Mouse (Mus musculus) ovary, adult 18-20 months (tissue): ENCODE measurements at regions not wholly inside any gene's neighbourhood (a gene's known extent, or its start where the extent isn't known, plus 50 kb on each side); places are given as distances from the start of the nearest gene placed in this dataset.

Experiments
- DNase-seq: peaks from one replicate; pipeline ENCODE4 v3.0.0; 2022; ENCODE audit warnings: low spot score, mixed read lengths

DNA sequence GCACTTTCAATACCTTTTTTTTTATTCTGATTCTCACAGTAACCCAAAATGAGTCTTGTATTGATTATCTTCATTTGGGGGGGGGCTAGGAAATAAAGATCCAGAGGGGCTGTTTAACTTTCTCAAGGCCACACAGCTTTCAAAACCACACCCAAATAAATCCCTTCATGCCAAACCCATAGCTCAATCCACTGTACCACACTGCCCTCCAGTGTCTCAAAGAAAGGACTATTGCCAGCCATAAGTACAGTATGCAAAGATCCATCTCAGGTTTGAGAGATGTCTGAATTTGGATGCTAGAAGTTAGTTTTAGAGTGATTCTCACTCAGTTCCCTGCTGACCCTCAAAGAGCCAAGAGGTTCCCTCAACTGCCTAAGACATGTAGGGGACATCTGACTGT is 120.1 kb upstream of the Gm26657 start:
- no peak for DNase-seq

DNA sequence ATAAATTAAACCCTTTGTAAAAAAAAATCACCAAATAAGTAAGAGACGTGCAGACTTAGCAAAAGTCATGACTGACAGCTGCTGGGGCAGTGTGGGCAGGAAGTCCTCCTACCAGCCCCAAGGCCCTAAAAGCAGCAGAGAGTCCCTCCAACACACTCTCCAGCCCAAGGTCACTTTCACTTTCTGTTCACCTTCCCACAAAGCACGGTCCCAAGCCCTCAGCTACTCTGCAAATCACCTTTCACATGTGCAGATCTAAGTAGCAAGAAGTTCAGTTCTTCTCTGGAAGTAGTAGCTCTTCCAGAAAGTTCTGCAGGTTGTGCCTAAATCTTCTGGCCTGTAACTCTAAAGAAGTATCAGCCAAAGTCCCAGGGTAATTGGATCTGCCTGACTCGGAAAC is 120.8 kb upstream of the Gm26657 start:
- DNase-seq, result no peak

DNA sequence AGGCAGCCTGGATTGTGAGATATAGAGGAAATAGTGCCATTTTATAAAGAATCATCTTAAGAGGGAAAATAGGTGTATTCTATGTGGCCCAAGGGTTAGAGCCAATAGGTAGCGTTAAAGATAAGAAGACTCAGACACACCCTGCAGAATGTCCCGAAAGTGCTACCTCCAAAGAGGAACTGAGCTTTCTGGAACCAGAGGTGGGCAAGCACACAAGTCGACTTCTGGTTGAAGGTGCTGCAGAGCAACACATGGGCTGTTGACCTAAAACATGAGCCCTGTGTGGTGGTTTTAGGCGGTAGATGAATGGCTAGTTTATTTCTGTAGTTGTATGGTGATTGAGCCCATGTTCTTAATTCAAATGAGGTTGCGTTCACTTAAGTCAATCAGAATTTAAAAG is 121.4 kb upstream of the Gm26657 start:
- no peak for DNase-seq

DNA sequence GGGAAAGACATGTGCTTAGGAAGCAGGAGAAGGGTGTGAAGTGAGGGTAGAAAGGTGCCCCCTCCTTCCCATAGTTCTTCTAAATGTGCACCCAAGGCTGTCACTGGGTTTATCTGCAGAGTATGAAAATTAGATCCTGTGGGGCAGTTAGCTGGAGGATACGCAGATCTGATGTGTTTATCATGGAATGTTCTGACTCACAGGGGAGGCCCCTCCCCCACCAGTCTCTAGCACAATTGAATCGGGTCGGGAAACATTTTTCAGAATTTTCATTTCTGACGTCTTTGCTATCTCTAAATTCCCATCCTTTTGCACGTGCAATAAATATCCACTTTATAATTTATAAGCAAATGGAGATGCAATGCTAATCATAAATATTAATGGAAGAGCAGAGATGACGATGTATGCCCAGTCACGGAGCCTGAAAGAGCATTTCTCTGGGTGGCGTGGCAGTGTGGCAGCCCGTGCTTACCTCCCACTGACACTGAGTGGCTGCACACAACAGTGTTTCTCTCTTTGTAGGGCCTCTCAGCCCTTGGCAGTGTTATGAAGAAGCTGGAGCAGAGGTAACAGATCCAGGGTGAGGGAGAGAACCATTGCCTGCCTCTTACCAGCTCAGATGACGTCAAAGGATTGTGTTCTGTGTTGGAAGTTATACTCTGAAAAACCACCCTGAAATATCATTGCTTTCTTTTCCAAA is 122.1 kb upstream of the Gm26657 start:
- no peak for DNase-seq

DNA sequence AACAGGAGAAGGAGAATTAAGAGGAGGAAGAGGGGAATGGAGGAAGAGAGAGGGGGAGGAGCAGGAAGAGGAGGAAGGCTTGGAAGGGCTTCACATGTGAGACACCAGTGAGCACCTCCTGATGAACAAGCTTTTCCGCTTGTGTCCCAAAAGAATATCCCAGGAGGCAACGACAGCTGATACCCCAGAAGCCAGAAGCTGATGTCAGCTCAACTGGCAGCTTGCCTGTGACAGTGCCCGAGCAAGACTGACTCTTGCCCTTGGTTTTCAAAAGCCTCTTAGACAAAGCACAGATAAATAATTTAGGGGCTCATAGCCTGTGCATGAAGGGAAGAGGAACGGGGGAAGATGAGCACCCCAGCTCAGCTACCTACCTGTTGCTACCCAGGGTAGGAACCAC is 127.5 kb upstream of the Gm26657 start:
- DNase-seq, result no peak

DNA sequence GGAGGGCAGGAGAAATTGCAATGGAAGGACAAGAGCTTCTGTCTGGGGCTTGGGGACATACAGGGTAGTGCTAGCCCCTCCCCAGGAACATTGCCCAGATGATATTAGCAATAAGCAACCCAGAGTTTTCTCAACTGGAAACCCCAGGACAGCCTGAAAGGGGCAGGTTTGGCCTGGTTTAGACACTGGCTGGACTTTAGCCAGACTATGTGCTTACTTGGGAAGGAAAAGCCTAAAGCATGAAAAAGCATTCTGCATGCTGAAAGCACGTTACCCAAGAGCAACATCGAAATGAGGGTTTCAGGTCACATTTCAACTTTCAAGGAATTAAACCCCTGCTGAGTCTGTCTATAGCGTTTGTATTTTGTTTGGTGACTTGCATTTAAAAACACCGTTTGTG is 128.1 kb upstream of the Gm26657 start:
- no peak for DNase-seq

DNA sequence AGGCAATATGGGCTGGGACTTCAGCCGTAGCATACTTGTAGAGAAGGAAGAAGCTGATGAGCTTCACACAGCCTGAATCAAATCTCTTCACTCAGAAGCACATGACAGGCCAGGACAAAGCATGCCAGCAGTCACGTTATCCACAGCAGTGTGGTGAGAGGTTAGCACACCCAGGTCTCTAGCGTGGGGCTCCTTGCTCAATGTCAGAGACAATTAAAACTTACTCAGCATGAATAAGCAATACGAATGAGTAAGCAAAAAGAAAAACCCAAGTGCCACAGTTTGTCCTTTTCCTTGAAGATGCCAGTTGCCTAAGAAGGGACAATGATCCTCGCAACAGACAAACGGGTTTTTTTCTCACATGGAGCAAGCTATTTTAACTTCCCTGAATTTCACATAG is 129.6 kb upstream of the Gm26657 start:
- DNase-seq, result no peak

DNA sequence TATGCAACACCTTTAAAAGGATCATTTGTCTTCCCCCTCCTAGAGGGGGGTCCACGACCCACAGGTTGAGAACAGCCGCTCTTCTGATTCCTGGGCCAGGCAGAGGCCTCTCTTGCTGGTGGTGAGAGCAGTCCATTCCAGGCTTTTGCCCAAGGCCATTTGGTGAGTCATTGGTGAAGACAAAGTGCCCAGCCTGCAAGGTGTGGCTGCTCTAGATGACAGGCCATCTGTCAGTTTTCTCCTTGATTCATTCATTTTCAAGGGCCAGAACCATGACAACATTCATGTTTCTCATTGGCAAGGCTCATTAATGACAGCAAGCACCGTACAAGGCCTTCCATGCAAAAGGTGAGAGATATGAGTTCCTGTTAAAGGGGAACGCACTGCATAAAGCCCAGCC is 131.2 kb upstream of the Gm26657 start:
- no peak for DNase-seq

DNA sequence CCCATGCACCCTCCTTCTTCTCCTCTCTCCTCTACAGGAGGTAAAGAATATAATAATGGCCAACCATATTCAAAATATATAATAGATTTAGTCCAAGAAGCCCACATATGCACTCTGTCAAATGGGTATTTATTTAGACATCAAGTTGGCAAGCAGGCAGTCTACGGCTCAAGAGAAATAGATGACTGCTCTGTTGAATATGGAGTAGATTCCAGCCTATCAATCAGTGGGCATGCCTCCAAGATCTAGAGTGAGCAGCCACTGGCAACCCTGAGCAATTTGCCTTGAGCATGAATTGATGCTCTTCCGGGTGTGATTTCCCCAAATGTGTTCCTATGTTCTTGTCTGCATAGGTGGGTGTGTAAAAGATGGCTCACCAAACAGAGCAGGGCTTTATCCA is 141.5 kb upstream of the Gm26657 start:
- DNase-seq, result no peak

DNA sequence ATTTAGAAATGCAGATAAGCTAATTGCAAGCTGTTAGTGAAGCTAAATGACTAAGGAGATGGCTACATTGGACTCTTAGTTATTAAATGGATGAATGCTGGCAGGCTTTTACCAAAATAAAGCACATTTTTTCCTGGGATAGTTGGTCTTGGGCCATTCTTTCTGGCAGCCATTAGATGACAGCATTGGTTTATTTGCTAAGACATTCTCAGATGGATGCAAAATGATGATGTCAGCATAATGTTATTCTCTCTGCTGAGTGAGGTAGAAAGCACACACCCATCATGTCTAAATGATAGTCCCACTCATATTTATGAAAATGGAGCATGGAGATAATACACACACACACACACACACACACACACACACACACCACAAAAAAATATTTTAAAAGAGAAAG is 141.9 kb upstream of the Gm26657 start:
- DNase-seq, result no peak

DNA sequence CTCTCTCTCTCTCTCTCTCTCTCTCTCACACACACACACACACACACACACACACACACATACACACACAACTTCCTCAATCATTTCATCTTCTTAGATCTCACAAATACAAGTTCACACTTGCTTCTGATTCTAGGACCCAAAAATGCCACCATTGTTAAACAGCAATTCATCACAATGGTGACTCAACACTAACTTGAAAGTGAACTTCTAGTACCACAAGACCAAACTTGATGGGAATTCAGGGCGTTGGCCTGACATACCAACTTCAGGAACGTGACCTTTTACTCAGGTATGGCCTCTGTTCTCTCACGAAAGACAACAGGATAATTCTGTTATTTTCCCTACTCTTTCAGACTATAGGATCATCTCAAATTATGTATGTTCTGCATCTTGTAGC is 157.5 kb upstream of the Gm26657 start:
- DNase-seq, result no peak

DNA sequence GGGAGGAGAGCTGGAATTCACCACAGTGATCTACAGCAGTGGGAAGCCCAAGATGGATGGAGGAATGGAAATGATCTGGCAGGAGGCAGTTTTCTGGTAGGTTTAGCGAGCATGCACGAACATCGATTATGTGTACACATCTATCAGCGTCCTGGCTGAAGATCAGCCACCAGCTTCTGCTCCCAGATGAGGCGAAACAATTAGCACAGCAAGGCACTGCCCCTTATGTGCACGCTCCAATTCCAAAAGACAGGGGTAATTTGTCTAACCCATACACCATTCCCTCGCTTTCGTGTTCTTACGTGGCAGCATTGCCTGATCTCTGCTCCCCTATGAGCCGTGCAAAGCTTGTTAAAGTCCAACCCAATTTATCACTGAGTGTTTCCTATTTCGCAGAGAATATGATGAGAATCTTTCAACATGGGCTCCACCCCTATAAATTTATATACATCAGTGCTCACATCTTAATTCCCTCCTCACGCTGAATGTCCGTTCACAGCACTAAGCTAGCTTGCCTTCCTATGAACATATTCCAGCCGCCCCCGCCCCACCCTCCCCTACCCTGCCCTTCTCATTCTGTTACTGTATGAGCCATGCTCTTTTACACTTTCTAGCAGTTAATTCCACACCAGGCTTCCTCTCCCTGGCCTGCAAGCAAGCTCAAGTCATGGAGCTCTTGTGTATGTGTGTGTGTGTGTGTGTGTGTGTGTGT is 162.9 kb upstream of the Gm26657 start:
- DNase-seq, result no peak

DNA sequence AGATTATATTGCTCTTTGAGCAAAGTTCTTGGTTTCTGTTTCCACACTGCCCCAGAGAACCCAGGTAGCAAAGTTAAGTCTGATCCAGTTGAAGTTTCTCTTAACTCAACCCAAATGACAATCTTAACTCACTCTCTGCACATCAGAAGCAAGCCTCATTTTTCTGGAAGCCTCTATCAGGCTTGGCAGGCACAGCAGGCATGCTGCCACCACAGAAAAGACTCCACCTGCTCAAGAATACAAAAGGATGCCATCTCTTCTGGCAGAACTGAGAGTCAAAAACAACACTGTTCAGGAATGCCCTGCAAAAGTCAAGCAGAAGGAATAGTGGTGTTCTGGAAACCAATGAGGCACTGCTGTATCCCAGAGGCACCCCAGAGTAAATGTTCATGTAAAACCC is 187.7 kb upstream of the Gm26657 start:
- no peak for DNase-seq

DNA sequence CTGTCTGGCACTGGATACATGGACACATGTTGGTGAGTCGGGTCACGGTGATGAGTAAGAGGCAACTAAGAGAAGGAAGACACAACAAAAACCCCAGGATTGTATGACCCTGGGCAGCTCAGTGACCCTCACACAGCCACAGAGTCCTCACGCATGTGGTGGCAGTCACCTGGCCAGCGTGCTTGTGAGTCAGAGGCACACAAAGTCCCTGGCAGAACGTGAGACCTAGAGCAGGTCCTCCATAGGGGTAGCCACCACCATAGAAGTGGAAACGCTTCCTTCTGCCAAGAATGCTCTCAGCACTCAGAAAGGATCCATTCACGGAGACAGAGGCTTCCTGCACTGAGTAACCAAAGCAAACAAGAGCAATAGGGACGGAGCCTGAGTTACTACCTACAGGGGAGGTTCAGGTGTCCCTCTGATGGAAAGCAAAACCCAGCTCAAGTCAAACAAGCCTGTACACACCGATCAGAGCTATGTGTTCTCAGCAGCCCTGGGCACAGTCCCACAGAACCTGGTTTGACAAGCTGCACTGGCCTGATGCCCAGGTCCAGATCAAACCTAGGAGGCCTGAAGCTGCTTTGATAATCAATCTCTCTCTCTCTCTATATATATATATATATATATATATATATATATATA is 206.4 kb upstream of the Gm26657 start:
- DNase-seq, result no peak

DNA sequence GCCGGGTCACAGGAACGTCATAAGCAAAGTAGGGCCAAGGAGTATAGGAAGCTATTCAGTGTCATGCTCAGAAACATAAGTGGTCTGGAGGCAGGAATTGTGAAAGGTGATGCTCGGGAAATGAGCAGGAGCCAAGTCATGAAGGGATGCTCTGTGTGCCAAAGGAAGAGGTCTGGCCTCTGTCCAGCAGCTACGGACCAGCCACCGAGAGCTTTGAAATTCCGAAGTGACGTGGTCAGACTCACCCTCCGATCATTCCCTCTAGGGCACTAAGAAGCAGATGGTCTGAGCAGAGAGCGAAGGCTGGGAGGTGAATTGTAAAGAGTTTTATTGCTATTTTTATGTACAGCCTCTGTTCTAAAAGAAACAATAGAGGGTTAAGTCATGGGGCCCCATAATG is 206.9 kb upstream of the Gm26657 start:
- no peak for DNase-seq

DNA sequence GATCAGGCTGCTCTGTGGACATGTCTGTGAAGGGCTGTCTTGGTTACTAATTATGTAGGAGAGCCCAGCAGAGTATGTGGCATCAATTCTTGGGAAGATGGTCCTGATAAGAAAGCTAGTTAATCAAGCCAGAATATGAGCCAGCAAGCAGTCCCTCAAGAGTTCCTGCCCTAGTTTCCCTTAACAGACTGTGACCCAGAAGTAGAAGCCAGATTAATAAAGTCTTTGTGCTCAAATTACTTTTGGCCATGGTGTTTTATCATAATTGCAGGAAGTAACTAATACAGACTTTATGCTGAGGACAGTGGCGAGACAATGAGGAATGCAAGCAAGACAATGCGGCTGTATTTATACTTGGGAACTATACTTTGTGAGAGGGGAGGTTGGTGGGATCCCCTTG is 211.3 kb upstream of the Gm26657 start:
- no peak for DNase-seq

DNA sequence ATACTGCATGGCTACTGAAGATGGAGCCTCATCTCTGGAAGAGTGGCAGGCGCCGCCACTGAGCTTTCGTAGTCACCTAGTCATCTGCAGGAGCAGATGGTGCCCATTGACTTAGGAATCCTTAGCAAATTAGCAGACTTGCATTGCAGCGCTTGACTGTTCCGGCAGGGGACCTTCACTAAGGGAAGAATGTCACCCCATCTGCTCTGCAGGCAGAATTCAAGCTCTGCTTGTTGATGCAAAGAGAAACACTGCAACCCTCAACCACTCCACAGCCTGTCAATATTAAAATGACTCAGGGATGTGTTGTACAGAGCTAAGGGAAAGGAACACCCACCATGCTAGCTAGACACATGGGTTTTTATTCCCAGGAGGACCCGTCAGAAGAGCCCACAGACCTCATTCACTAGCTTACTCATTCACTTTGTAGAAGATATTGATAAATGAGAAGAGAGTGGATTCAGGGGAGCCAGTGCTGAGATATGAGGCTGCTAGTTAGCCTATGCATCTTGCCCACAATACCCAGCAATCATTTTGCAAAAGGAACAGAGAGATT is 215.4 kb upstream of the Gm26657 start:
- DNase-seq, result no peak

DNA sequence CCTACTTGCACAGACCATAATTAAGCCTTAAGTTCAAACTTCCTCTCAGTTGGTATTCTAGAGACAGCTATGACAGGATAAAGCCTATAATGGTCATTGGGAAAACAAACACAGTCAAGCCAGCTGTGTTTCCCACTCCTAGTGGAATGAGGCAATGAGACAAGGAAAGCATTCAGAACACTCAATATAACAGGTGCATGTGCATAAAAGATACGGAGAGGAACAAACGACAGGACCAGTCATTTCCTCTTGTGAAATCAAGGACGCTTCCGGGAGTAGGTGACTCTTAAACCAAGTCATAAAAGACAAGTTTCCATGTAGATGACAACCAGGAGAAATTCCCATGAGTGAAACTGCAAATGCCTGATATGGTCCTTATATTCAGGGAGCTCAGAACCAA is 232.1 kb upstream of the Gm26657 start:
- no peak for DNase-seq

DNA sequence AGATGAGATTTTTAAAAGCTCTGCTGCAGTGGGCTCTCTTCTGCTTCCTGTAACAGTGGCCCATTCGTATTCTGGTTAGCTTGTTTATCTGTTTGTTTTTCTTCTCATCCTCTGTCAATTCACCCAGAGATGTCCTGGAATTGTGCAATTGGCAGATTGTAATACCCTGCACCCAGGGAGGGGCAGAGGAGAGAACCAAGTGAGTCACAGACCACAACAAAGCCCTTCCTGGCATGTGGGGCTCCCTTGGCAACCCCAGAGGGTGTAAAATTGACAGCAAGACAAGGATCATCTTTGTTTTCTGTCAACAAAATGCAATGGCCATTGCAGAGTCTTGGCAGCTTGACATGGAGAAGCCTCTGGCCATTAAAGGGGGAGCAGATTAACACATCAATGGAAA is 233.1 kb upstream of the Gm26657 start:
- no peak for DNase-seq

DNA sequence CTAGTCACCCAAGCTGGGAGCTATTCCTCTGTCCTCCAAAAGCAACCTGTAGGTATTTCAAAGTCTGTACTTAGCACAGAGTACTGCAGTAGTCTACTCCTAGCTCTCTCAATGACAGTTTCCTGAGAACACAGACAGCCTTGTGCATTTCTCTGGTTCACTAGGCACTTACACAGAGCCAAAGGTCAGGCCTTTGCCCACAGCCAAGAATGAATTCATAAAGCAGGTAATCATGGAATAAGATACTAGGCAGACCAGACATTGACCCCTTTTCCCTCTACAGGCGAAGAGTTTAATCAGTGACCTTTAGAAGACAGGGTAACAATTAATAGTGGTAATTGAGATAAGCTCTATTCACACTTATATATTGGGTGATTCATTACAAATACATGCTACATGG is 233.8 kb upstream of the Gm26657 start:
- DNase-seq, result no peak

DNA sequence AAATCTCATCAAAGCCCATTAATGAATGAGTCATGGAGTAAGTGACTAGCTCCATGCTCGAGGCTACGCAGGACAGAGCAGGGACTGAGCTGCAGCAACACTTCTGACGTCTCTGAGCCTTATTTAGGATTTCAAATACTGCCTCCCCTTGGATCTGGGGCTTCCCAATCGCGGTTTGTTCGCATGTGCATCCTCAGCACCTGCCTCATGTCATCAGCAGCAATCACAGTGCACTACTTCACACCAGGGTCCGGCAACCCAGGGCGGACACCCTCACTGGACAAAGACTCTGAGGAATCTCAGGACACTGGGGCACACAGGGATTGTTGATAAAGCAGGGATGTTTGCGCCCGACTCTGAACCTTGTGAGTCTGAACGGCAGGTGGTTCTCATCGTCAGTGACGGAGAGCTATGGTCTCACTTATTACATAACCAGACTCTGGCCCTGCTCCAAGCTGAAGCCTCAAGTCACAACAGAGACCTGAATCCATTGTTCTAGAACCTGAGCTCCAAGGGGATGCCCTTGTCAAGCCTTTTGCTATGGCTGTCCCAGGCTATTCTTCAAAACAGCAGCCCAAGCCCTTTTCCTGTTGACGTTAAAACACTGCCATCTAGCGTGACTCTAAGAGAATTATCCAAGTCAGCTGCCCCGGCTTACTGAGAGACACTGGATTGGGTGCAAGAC is 247.2 kb upstream of the Gm26657 start:
- peak; percentile 12 for DNase-seq

DNA sequence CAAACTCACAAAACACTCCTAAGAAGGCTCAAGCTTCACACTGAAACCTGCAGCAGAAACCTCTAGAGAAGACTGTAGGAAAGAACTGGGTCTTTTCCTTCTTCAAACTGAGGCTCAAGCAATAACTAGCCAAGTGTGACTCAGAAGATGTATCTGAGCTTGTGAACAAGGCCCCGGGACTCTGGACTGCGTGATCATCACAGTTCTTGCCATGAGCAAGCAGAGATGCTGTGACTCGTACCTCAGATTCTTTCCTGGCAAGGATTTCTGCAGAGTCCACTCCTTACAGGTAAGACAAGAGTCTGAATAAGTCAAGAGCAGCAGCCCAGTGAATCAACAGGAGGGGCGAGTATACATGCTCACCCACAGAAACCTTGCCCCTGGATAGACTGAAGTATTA is 250.5 kb upstream of the Gm26657 start:
- DNase-seq, result no peak

DNA sequence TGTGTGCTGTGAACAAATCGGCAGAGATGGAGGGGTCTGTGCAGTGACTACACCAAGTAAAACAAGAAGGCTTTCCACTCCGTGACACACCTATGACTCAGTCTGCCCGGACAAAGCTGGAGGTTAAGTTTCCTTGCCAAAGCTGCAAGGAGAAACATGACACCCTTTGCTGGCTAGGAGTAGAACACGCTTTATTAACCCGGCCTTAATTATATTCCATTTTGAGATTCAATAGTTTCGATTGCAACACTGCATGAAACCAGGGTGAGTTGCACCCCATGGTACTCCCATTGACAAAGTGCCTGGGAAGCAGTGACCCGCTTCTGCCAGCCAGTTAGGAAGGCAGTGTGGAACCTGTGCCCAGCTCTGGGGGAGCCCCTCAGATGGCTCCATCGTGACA is 256.2 kb upstream of the Gm26657 start:
- DNase-seq, result no peak
